Mouse (Mus musculus): ENCODE measurements around the gene Epha4.

Gene Epha4

DNA sequence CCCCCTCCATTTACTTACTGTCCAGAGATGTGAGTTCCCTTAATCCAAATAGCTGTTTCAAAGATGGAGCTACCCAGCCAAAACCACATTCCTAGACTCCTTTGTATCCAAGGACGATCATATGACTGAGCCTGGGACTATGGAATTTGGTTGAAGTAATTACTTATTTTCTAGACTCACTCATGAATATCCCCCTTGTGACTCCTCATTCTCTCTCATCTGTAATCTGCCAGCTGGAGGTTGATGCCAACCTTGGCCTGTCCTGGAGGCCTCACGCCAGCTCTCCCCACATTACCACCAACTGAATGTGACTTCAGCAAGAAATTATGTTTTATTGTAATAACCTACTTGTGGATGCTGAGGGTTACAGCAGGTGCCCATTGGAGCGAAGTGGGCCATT, 104.7 kb downstream of the Epha4 start:
- intact Hi-C loops (cut with DNase I): no loop called here

- intact Hi-C loops (cut with DNase I): no loop called here
Measured at GRCm38 (mm10) chr1:77409509-77409908, 105.4 kb downstream of the Epha4 start.

- intact Hi-C loops (cut with DNase I): no loop called here
Measured at GRCm38 (mm10) chr1:77407417-77407816, 107.5 kb downstream of the Epha4 start.

- intact Hi-C loops (cut with DNase I): no loop called here
Measured at GRCm38 (mm10) chr1:77406631-77407030, 108.3 kb downstream of the Epha4 start.

DNA sequence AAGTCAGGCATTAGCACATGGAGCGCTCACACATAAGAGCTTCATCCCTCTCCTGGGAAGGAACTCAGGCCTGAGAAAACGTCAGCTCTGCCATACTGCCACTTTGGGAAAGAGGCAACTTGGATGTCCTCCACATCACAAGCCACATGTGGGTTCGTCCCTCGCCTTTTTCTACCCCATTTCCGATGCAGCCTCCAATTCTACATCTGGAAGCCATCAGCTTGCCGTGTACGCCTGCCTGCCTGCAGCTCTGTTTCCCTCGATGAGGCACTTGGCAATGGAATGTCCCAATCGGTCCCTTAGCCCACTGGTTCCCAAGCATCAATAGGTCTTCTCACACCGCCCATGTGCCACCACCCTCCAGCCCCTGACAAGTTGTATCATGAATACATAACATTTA, 110.4 kb downstream of the Epha4 start:
- intact Hi-C loops (cut with DNase I): no loop called here

- intact Hi-C loops (cut with DNase I): no loop called here
Measured at GRCm38 (mm10) chr1:77402942-77403341, 111.9 kb downstream of the Epha4 start.

- intact Hi-C loops (cut with DNase I): no loop called here
Measured at GRCm38 (mm10) chr1:77401465-77401864, 113.4 kb downstream of the Epha4 start.

DNA sequence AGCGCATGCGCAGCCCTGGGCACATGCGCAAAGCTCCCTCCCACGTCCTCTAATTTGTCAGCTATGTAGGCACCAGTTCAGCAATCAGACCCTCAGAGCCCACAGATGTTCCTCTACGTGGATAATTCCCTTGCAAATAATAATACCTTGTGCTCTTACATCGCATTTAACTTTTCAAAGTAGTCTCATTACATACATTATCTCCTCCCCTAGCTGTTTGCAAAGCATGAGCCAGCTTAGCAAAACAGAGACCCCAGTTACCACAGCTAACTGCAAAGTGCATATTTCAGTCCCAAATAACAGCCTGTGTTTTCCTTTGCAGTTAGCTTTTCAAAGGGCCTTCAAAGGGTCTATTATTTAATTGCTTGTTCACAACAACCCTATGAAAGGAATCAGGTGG, 123.3 kb downstream of the Epha4 start:
- intact Hi-C loops (cut with DNase I): no loop called here

- intact Hi-C loops (cut with DNase I): no loop called here
Measured at GRCm38 (mm10) chr1:77389069-77389468, 125.8 kb downstream of the Epha4 start.

DNA sequence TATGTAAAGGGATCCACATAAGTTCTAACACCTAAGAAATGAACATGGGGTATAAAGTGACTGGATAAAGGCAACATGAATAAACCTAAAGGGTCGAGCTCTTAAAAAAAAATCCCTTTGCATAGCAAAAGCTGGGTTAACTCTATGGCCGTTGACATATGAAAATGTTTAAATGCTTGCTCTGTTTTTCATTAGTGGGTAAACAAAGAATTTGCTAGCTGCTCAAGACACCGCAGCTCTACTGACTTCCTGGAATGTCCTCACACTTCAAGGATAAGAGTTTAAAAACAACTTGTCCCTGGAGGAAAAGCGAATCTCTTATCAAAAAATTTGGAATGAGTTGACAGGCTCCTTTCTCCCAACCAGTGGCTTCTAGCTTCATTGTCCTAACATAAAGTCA, 126.3 kb downstream of the Epha4 start:
- intact Hi-C loops (cut with DNase I): no loop called here

DNA sequence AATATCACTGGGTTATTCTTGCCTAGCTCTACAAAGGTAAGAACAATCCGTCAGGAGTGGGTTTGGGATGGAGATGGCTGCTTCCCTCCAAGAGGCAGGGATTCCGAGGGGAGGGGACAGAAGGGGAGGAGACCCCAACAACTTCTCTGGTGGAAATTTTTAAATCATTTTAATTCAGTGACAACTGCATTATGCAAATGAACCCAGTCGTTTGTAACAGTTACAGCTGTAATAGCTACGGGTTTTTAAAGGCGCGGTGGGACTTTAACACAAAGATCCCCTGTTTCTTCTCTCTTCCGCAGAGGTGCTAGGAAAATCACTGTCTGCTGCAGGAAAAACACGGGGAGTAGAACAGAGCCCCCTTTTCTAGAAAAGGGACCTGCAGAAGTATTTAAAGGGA, 129.3 kb downstream of the Epha4 start:
- intact Hi-C loops (cut with DNase I): no loop called here

- intact Hi-C loops (cut with DNase I): no loop called here
Measured at GRCm38 (mm10) chr1:77383466-77383865, 131.4 kb downstream of the Epha4 start.

GRCm38 (mm10) chr1:77377550-77377980, 137.3 kb downstream of the Epha4 start:
- intact Hi-C loops (cut with DNase I): no loop called here

DNA sequence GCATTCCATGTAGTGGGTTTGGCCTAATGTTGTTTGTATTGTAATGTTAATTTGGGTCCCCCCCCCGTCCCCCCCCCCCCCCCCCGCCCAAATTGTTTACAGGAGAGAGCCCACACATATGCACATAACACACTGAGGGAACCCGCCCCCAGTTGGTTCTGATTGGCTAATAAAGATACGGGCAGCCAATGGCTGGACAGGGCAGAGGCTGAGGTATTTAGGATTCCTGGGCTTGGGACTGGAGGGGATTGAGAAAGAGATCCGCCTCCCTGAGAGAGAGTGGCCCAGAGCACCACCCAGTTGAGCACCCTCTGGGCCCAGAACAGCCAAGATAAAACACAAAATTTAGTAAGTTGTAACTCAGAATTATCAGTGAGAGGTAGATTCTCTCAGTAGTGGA, 140.8 kb downstream of the Epha4 start:
- intact Hi-C loops (cut with DNase I): no loop called here

- intact Hi-C loops (cut with DNase I): no loop called here
Measured at GRCm38 (mm10) chr1:77370921-77371320, 144.0 kb downstream of the Epha4 start.

- intact Hi-C loops (cut with DNase I): no loop called here
Measured at GRCm38 (mm10) chr1:77369255-77369837, 145.5 kb downstream of the Epha4 start.

DNA sequence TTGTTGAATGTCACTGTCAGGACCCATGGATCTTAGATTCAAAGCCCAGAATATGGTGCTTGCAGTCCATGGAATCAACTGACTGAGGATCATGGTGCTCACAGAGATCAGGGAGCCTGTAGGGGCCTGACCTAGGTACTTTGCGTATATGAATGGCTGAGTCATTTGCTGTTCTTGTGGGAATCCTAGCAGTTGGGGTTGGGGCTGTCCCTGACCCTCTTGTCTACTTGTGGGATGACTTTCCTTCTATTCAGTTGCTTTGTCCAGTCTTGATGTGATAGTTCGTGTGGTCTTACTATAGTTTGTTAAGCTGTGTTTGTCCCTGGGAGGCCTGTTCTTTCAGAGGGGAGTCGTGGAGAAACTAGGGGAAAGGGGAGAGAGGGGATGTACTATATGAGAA, 149.0 kb downstream of the Epha4 start:
- intact Hi-C loops (cut with DNase I): no loop called here

DNA sequence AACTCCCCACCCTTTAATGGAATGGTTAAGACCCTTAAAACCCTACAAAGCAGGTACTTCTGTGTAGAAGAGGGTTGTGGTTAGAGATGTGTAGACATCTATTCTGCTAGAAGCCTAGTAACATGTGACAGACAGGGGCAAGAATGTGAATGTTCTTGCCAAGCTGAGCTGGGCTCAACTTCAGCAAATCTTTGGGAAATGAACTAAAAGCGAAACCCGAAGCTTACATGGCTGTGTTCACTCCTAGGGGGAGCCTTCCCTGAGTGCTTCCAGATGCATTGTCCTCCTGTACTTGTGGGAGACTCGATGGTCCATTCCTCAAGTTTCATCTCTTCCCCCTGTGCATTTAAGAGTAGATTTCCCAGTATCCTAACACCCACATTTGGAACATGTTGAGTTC, 150.3 kb downstream of the Epha4 start:
- intact Hi-C loops (cut with DNase I): no loop called here

DNA sequence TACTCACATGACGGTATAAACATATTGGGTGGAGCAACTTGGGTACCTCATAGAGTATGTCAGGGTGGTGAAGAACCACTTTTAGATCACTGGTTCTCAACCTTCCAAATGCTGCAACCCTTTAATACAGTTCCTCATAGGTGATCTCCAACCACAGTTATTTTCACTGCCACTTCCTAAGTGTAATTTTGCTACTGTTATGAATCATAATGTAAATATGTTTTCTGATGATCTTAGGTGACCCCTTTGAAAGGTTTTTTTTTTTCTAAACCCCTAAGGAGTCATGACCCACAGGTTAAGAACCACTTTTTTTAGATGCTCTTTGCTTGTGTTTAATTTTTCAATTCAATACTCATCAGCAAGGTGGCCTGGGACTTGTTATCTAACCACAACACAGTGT, 151.0 kb downstream of the Epha4 start:
- intact Hi-C loops (cut with DNase I): no loop called here

DNA sequence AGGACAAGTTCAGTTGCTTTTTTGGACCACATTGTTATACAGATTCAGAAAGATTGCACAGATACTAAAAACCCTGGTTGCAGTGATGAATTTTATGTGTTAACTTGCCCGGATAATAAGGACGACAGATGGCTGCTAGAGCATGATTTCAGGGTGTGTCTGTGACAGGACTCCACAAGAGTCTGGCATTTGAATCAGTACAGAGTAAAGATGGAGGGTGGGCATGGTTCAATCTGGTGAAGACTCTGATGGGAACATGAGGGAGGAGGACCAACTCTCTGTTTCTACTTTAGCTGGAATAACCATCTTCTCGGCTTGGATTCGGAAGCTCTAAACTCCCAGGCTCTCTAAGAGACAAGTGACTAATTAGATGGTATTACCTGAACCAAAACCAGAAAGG, 168.4 kb downstream of the Epha4 start:
- intact Hi-C loops (cut with DNase I): no loop called here

DNA sequence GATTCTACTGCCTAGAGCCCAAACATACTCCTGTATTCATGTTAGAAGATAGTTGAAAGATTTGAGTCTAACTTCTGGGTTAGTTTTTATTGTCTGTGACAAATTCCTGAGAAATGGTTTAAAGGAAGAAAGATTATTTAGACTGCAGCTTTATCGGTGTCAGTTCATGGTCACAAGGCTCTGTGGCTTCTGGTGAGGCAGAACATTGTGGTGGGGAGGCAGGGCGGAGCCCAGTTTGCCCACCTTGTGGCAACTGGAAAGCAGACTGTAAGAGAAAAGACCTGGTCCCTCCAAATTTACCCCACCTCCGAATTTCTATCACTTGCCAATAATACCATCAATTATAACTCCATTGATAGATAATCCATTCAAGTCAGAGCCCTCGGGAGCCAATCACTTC, 171.1 kb downstream of the Epha4 start:
- intact Hi-C loops (cut with DNase I): no loop called here

- intact Hi-C loops (cut with DNase I): no loop called here
Measured at GRCm38 (mm10) chr1:77339701-77340100, 175.2 kb downstream of the Epha4 start.

DNA sequence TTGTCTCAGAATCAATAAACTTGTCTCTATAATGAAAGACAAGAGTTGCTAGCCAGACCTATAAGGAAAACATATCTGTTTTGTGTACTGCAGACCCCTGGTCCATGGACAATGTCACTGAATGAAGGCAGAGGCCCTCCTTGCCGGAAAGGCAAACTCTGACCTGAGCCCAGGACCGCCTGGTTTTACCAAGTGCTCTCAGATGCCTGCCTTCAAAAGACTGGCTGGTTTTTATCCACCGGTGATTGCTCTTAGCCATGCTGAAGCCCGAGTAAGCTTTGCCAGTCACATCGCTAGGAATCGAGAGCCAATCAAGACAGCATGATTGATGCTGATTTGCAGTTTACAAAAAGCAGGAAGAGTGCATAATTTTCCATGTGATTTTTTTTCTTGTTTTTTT, 176.5 kb downstream of the Epha4 start:
- intact Hi-C loops (cut with DNase I): no loop called here

DNA sequence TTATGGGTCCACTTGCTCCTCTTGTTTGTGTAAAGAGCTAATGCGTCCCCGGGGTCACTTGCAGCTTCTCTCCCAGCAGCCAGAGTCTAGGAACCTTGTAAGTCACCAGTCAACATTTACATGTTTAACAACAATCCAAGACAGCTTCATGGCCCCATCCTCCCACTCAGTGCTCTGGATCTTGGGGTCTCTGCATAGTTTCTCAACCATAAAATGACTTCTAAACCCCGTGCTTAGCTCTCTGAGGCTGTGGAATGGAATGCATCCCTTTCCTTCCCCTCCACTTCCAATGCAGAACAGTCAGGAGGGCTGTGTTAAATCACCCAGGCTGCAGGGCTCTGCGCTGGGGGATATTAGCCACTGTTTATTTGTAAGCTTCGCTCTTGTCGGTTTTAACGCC, 178.0 kb downstream of the Epha4 start:
- intact Hi-C loops (cut with DNase I): no loop called here
